Mouse (Mus musculus): ENCODE measurements at regions not wholly inside any gene's neighbourhood (a gene's known extent, or its start where the extent isn't known, plus 50 kb on each side); places are given as distances from the start of the nearest gene placed in this dataset.

DNA sequence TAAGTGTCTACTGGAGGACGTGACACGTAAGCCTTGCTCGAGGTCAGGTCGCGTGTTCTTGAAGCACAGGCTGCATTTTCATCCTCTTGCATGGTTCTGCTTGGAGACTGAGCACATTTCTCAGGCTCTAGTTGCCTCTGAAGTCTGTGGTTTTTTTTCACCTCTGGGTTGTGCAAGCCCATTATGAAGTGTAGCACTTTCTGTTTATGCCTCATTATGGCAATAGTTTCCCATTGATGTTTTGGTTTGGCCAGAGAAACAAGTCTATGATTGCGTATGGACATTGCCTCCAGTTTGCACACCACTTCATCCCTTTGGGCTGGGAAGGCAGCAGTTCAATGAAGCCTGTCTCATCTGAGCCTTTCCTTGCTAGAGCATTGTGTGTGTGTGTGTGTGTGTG lies 72.4 kb upstream of the Nr2f2 start:
- DNase-seq = no peak

DNA sequence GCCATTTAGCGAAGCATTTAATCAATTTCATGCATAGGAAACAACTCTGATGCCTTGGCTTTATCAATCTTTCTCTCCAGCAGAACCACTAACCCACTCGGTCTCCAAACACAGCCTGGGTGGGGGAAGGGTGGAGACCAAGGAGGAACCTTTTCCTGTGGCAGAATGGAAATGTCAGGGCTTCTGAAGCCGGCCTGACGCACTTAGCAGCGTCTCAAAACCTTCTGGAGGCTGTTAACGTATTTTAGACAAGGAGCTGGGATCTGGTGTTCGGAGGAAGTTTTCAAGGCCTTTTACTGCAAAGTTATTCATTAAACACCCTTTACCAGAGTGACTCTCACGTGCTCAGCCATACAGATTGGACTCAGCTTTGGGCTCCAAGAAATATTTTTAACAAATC lies 67.3 kb upstream of the Nr2f2 start:
- DNase-seq = peak; percentile 56

DNA sequence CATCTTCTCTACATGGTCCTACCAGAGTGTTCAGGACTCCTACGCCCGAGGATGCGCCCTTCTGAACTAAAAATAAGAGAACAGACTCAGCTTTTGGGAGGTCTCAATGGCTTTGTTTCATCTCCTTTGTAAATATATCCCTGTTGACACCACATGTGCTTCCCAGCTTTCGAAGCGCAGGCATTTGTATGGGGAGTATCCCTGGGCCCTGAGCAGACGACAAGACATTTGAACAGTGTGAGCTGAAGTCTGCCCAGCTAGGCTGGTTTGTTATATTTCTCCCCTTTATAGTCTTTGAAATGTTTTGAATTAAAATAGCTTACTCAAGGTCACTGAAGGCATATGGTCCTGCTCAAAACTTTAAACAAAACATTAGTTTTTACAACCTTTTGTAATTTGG lies 66.8 kb upstream of the Nr2f2 start:
- DNase-seq = no peak

DNA sequence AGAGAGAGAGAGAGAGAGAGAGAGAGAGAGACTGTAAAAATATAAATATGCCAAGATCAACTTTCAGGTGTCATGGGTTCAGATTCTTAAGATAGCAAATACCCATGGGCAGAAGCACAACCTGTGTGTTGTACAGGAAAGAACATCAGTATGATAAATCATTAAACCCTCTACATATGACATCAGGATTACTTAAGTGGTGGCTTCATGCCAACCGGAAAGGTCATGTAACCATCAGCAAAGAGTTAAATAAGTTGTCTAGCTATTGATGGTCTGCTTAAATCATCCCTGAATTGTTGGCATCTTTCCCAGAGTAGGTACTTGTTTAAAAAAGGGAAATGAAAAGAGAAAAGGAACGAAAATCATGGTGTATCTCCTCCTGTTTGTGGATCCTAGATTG lies 65.2 kb upstream of the Nr2f2 start:
- no peak for DNase-seq

DNA sequence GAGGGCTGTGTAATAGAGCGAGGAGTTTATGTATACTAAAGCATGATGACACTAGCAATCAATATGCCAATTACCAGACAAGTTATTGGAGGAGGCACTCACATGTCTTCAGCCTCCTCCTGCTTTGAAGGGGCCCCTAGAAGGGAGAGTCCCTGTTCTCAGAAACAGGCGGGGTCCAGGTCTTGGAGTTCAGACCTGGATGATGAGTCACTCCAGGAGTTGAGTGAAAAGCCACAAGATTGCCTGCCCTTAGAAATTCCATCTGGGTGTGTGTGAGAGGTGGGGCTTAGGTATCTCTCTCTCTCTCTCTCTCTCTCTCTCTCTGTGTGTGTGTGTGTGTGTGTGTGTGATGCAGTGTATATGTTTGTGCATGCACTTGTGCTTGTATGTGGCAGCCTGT lies 62.8 kb upstream of the Nr2f2 start:
- no peak for DNase-seq

DNA sequence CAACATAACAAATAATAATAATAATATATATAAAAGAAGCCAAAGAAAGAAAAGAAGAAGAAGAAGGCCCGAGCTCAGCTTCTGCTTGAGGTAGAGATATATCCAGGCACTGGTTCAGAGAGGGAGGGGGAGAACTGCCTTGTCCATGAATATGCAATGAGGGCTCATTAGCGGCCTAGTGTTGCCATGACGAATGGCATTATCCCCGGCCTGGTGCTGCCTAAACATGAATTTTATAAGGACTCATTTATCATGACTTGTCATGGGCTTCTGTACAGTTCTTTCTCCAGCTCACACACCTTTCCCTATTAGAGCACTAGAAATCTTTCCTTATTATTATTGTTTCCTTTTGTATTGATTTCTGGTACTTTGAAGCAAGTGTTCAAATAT lies 57.7 kb upstream of the Nr2f2 start:
- DNase-seq = no peak

DNA sequence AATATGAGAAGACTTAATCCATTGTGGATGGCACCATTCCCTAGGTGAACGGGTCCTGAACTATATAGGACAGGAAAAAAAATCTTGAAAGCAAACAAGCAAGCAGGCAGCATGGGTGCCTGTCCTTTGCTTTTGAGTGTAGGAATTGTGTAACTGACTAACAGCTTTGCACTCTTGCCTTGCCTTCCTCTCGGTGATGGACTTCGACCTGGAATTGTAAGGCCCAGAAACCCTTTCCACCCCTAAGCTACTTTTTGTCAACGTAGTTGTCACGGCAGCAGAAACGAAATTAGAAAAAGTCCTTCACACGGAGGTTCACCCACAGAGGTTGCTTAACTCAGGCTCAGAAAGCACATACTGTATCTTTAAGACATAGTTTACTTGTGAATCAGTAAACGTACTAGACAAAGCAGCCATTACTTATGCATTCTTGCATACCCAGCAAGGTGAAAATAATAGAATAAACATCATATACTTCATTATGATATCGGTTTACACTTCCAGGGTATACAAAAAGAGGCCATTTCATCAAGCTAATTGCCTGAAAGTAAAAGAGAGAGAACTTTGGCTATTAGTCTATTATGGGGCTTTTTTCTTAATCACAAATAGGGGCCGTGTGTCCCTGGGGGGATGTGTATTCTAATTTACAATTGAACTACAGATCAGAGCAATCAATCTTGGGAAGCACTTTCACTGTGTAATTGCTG lies 57.1 kb upstream of the Nr2f2 start:
- DNase-seq = no peak

DNA sequence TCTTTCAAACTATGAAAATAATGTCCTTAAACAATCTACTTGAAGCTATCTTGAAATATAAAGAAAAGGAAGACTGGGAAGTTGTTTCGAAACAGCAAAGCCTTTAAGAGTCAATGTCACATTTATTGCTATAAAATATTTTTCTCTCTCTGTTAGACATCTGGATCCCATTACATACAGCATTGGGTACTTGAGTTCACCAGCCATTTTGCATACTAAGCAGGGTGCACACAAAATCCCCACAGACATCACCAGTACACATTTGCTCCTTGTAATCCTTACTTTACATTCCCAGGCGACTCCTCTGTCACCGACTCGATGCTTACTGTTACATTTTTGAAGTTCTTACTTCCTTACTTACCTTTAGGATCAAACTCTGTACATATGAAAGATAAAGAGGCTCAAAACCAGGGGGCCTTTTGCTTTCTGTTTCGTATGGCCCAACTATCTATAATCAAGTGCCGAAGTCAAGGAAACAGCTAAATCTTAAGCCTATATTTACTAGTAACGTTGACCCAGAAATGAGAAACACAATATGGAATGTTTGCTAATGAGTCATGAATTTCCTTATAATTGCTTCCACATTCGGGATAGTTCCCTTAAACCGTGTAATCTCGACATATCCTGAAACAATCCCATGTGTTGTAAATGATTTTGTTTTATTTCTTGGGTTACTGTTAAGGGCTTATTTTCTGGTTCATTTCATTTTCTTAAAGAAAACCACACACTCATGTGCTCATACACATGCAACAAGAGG lies 49.8 kb upstream of the Nr2f2 start:
- DNase-seq = no peak

Measured in kidney, postnatal 10 days (tissue).